Mouse (Mus musculus): ENCODE data around the gene Mtss1l. TPM values are rescaled to one million over a fixed set of nuclear protein-coding genes. Genes with fewer than 3 reads are reported as not detected.
A peak's percentile ranks its signal among the peaks of the same experiment; 100 is the strongest.

The Mtss1l gene
- 100 to 1,000 TPM; 213 to 214 TPM for total RNA-seq (2021)
- long read RNA-seq, full-length matches to known transcripts: 27 of 186 reads
- long read RNA-seq, partial matches to known transcripts: 116 of 186 reads
- long read RNA-seq, other reads (novel, unspliced or antisense): 43 of 186 reads

GRCm38 (mm10) chr8:110720685-110721598, at the start of gene Mtss1l:
Gene Mtss1l (plus strand): TSS chr8:110721476.
- DNase-seq (ENCODE audit: low spot score in 2 of 2): peak; percentile 64 to 71

GRCm38 (mm10) chr8:110672133-110672532, 49.1 kb upstream of the Mtss1l start:
- DNase-seq (ENCODE audit: low spot score in 2 of 2): no peak

GRCm38 (mm10) chr8:110673168-110673567, 48.1 kb upstream of the Mtss1l start:
- no peak for DNase-seq (ENCODE audit: low spot score in 2 of 2)

GRCm38 (mm10) chr8:110674589-110674988, 46.7 kb upstream of the Mtss1l start:
- no peak for DNase-seq (ENCODE audit: low spot score in 2 of 2)

GRCm38 (mm10) chr8:110676702-110677101, 44.6 kb upstream of the Mtss1l start:
- DNase-seq (ENCODE audit: low spot score in 2 of 2): no peak

GRCm38 (mm10) chr8:110677174-110677660, 44.1 kb upstream of the Mtss1l start:
- DNase-seq (ENCODE audit: low spot score in 2 of 2): no peak

- DNase-seq (ENCODE audit: low spot score in 2 of 2): no peak
These were observed 42.3 kb upstream of the Mtss1l start for GRCm38 (mm10) chr8:110678989-110679388.

- DNase-seq (ENCODE audit: low spot score in 2 of 2): peak; percentile 37 to 68
These were observed 33.5 kb upstream of the Mtss1l start for GRCm38 (mm10) chr8:110687726-110688125.

GRCm38 (mm10) chr8:110689961-110690360, 31.3 kb upstream of the Mtss1l start:
- DNase-seq (ENCODE audit: low spot score in 2 of 2): no peak

- DNase-seq (ENCODE audit: low spot score in 2 of 2): no peak
These were observed 27.1 kb upstream of the Mtss1l start for GRCm38 (mm10) chr8:110694226-110694625.

GRCm38 (mm10) chr8:110694826-110695225, 26.4 kb upstream of the Mtss1l start:
- DNase-seq (ENCODE audit: low spot score in 2 of 2): no peak

GRCm38 (mm10) chr8:110695431-110695830, 25.8 kb upstream of the Mtss1l start:
- DNase-seq (ENCODE audit: low spot score in 2 of 2): no peak

GRCm38 (mm10) chr8:110696051-110696450, 25.2 kb upstream of the Mtss1l start:
- DNase-seq (ENCODE audit: low spot score in 2 of 2): no peak

GRCm38 (mm10) chr8:110697571-110697970, 23.7 kb upstream of the Mtss1l start:
- DNase-seq (ENCODE audit: low spot score in 2 of 2): peak in 1 of 2 experiments; percentile 71

GRCm38 (mm10) chr8:110698098-110698497, 23.2 kb upstream of the Mtss1l start:
- DNase-seq (ENCODE audit: low spot score in 2 of 2): no peak

- no peak for DNase-seq (ENCODE audit: low spot score in 2 of 2)
These were observed 21.8 kb upstream of the Mtss1l start for GRCm38 (mm10) chr8:110699501-110699900.

GRCm38 (mm10) chr8:110700561-110700960, 20.7 kb upstream of the Mtss1l start:
- DNase-seq (ENCODE audit: low spot score in 2 of 2): no peak

GRCm38 (mm10) chr8:110702636-110703459, 18.4 kb upstream of the Mtss1l start:
- DNase-seq (ENCODE audit: low spot score in 2 of 2): no peak

- no peak for DNase-seq (ENCODE audit: low spot score in 2 of 2)
These were observed 17.7 kb upstream of the Mtss1l start for GRCm38 (mm10) chr8:110703460-110704061.

GRCm38 (mm10) chr8:110704103-110704502, 17.2 kb upstream of the Mtss1l start:
- DNase-seq (ENCODE audit: low spot score in 2 of 2): no peak

All from layer of hippocampus, adult 18-20 months (tissue).